Mouse (Mus musculus) cerebellum, postnatal 25 days (tissue): ENCODE results near the gene St3gal3.
A peak's percentile ranks its signal among the peaks of the same experiment; 100 is the strongest.

ENCODE experiments used
- DNase-seq, 2 experiments: peaks; one replicate each; pipeline ENCODE4 v3.0.0; 2021; ENCODE audit warnings: mixed read lengths in 2 of 2

Gene St3gal3

GRCm38 (mm10) chr4:118017021-118017805 is 117.5 kb downstream of the St3gal3 start:
- no peak for DNase-seq

- peak; percentile 27 to 47 for DNase-seq
Observed at GRCm38 (mm10) chr4:118016323-118016911, 118.3 kb downstream of the St3gal3 start.

- DNase-seq, result peak; percentile 65 to 82
Observed at GRCm38 (mm10) chr4:118015636-118016035, 119.1 kb downstream of the St3gal3 start.

GRCm38 (mm10) chr4:118015126-118015525 is 119.6 kb downstream of the St3gal3 start:
- peak in 1 of 2 experiments; percentile 5 for DNase-seq

GRCm38 (mm10) chr4:118010661-118011173 is 124.0 kb downstream of the St3gal3 start:
- DNase-seq, result peak in 1 of 2 experiments; percentile 3

- DNase-seq, result no peak
Observed at GRCm38 (mm10) chr4:118008433-118009033, 126.2 kb downstream of the St3gal3 start.

- DNase-seq, result no peak
Observed at GRCm38 (mm10) chr4:118001355-118001754, 133.4 kb downstream of the St3gal3 start.

- no peak for DNase-seq
Observed at GRCm38 (mm10) chr4:118000605-118001208, 134.0 kb downstream of the St3gal3 start.

GRCm38 (mm10) chr4:117999951-118000350 is 134.8 kb downstream of the St3gal3 start:
- DNase-seq, result no peak

- DNase-seq, result peak; percentile 88 to 92
Observed at GRCm38 (mm10) chr4:117997381-117998269, 137.1 kb downstream of the St3gal3 start.

- no peak for DNase-seq
Observed at GRCm38 (mm10) chr4:117996701-117997100, 138.0 kb downstream of the St3gal3 start.

GRCm38 (mm10) chr4:117995461-117995860 is 139.3 kb downstream of the St3gal3 start:
- DNase-seq, result no peak

GRCm38 (mm10) chr4:117993421-117993820 is 141.3 kb downstream of the St3gal3 start:
- DNase-seq, result no peak

- DNase-seq, result no peak
Observed at GRCm38 (mm10) chr4:117992872-117993271, 141.8 kb downstream of the St3gal3 start.

- no peak for DNase-seq
Observed at GRCm38 (mm10) chr4:117992036-117992435, 142.7 kb downstream of the St3gal3 start.

- peak; percentile 72 to 79 for DNase-seq
Observed at GRCm38 (mm10) chr4:117991055-117991627, 143.6 kb downstream of the St3gal3 start.

- no peak for DNase-seq
Observed at GRCm38 (mm10) chr4:117990571-117990970, 144.1 kb downstream of the St3gal3 start.

GRCm38 (mm10) chr4:117989801-117990200 is 144.9 kb downstream of the St3gal3 start:
- no peak for DNase-seq

GRCm38 (mm10) chr4:117986766-117987165 is 147.9 kb downstream of the St3gal3 start:
- peak in 1 of 2 experiments; percentile 35 for DNase-seq

GRCm38 (mm10) chr4:117984993-117985587 is 149.6 kb downstream of the St3gal3 start:
- DNase-seq, result peak; percentile 62 to 65

- no peak for DNase-seq
Observed at GRCm38 (mm10) chr4:117984206-117984605, 150.5 kb downstream of the St3gal3 start.
